Mouse (Mus musculus): Measurements from ENCODE around the gene Psmc3ip.

Psmc3ip gene

GRCm38 (mm10) chr11:101119131-101119760 lies 24.0 kb upstream of the Psmc3ip start:
- DNase-seq (ENCODE audit: low spot score in 2 of 2): no peak

GRCm38 (mm10) chr11:101118105-101118504 lies 22.9 kb upstream of the Psmc3ip start:
- no peak for DNase-seq (ENCODE audit: low spot score in 2 of 2)

GRCm38 (mm10) chr11:101115564-101115963 lies 20.3 kb upstream of the Psmc3ip start:
- no peak for DNase-seq (ENCODE audit: low spot score in 2 of 2)

- no peak for DNase-seq (ENCODE audit: low spot score in 2 of 2)
These were observed 16.9 kb upstream of the Psmc3ip start for GRCm38 (mm10) chr11:101112186-101112585.

- DNase-seq (ENCODE audit: low spot score in 2 of 2): no peak
These were observed 15.9 kb upstream of the Psmc3ip start for GRCm38 (mm10) chr11:101111178-101111577.

GRCm38 (mm10) chr11:101110708-101111107 lies 15.5 kb upstream of the Psmc3ip start:
- no peak for DNase-seq (ENCODE audit: low spot score in 2 of 2)

GRCm38 (mm10) chr11:101109351-101109750 lies 14.1 kb upstream of the Psmc3ip start:
- DNase-seq (ENCODE audit: low spot score in 2 of 2): no peak

GRCm38 (mm10) chr11:101103011-101103410 lies 7.8 kb upstream of the Psmc3ip start:
- DNase-seq (ENCODE audit: low spot score in 2 of 2): no peak

- DNase-seq (ENCODE audit: low spot score in 2 of 2): no peak
These were observed 3.0 kb upstream of the Psmc3ip start for GRCm38 (mm10) chr11:101098231-101098630.

- no peak for DNase-seq (ENCODE audit: low spot score in 2 of 2)
These were observed 314 bp downstream of the Psmc3ip start for GRCm38 (mm10) chr11:101094930-101095313.

GRCm38 (mm10) chr11:101089931-101090330 lies 5.3 kb downstream of the Psmc3ip start:
- no peak for DNase-seq (ENCODE audit: low spot score in 2 of 2)

GRCm38 (mm10) chr11:101087682-101088055 lies 7.6 kb downstream of the Psmc3ip start:
- no peak for DNase-seq (ENCODE audit: low spot score in 2 of 2)

GRCm38 (mm10) chr11:101086756-101087681 lies 8.2 kb downstream of the Psmc3ip start, which contains the start of gene Mlx:
Gene Mlx, plus strand, starts transcription at chr11:101087277.
- peak; percentile 86 to 93 for DNase-seq (ENCODE audit: low spot score in 2 of 2)

- DNase-seq (ENCODE audit: low spot score in 2 of 2): no peak
These were observed 8.9 kb downstream of the Psmc3ip start for GRCm38 (mm10) chr11:101086323-101086674.

- DNase-seq (ENCODE audit: low spot score in 2 of 2): no peak
These were observed 9.5 kb downstream of the Psmc3ip start for GRCm38 (mm10) chr11:101085617-101086322.

- no peak for DNase-seq (ENCODE audit: low spot score in 2 of 2)
These were observed 10.4 kb downstream of the Psmc3ip start for GRCm38 (mm10) chr11:101084811-101085210.

- no peak for DNase-seq (ENCODE audit: low spot score in 2 of 2)
These were observed 11.0 kb downstream of the Psmc3ip start for GRCm38 (mm10) chr11:101084246-101084645.

GRCm38 (mm10) chr11:101083083-101083697 lies 12.0 kb downstream of the Psmc3ip start:
- DNase-seq (ENCODE audit: low spot score in 2 of 2): peak in 1 of 2 experiments; percentile 45

GRCm38 (mm10) chr11:101082208-101083082 lies 12.8 kb downstream of the Psmc3ip start, which contains the start of gene Coasy:
Gene Coasy, plus strand, starts transcription at chr11:101082565.
- peak; percentile 79 to 81 for DNase-seq (ENCODE audit: low spot score in 2 of 2)

GRCm38 (mm10) chr11:101081659-101082058 lies 13.6 kb downstream of the Psmc3ip start:
- DNase-seq (ENCODE audit: low spot score in 2 of 2): no peak

- DNase-seq (ENCODE audit: low spot score in 2 of 2): no peak
These were observed 14.8 kb downstream of the Psmc3ip start for GRCm38 (mm10) chr11:101080421-101080820.
